Mouse (Mus musculus) heart, embryonic 11.5 days (tissue): ENCODE results near the gene Kif5c. TPM values are rescaled to one million over a fixed set of nuclear protein-coding genes. Genes with fewer than 3 reads are reported as not detected.

ENCODE experiments used
- ATAC-seq: fragments of 200-750 bp; cut with Nextera tagmentation; replicated peaks from 2 replicates; pipeline ENCODE4 v1.8.0; 2017; ENCODE audit warnings: moderate library complexity; ENCODE audit not compliant: insufficient number of reproducible peaks, low FRiP score, low TSS enrichment
- H3K27ac ChIP-seq: fragments of 300-500 bp; sonication (generic); 2 replicates; pipeline ENCODE4 v1.5.1; 2014; ENCODE audit warnings: mild to moderate bottlenecking, low read depth, low read length
- H3K27me3 ChIP-seq: fragments of 300-500 bp; sonication (generic); 2 replicates; pipeline ENCODE4 v1.6.1; 2014; ENCODE audit warnings: mild to moderate bottlenecking, low read length, mixed read lengths; ENCODE audit not compliant: control insufficient read depth, insufficient read depth
- H3K36me3 ChIP-seq: fragments of 300-500 bp; sonication (generic); 2 replicates; pipeline ENCODE4 v1.6.1; 2014; ENCODE audit warnings: mild to moderate bottlenecking, low read length, moderate library complexity, mixed read lengths; ENCODE audit not compliant: control insufficient read depth, insufficient read depth
- H3K4me1 ChIP-seq: fragments of 300-500 bp; sonication (generic); 2 replicates; pipeline ENCODE4 v1.6.1; 2014; ENCODE audit warnings: low read length; ENCODE audit not compliant: control insufficient read depth, insufficient read depth
- H3K4me2 ChIP-seq: fragments of 300-500 bp; sonication (generic); 2 replicates; pipeline ENCODE4 v1.6.1; 2014; ENCODE audit warnings: mild to moderate bottlenecking, moderate library complexity
- H3K4me3 ChIP-seq: fragments of 300-500 bp; sonication (generic); 2 replicates; pipeline ENCODE4 v1.5.1; 2014; ENCODE audit warnings: low read depth, low read length
- H3K9ac ChIP-seq: fragments of 300-500 bp; sonication (generic); 2 replicates; pipeline ENCODE4 v1.6.1; 2014; ENCODE audit warnings: mild to moderate bottlenecking, low read depth, low read length, moderate library complexity
- H3K9me3 ChIP-seq: fragments of 300-500 bp; sonication (generic); replicated peaks from 2 replicates; pipeline ENCODE4 v1.6.1; 2016; ENCODE audit warnings: low read length; ENCODE audit not compliant: control insufficient read depth
- WGBS: fragments of 180-500 bp; shearing (Covaris S2); extraction: QIAGEN DNeasy Blood & Tissue Kit; methylation state at CpG from one replicate; pipeline ENCODE4 v1.1.7; 2014; ENCODE audit not compliant: insufficient replicate concordance; 5-methylcytosine and 5-hydroxymethylcytosine counted together
- polyA plus RNA-seq: library from polyadenylated mRNA; unstranded; fragments of >200 nt; fragmentation: Nextera tagmentation; extraction: Ambion mirVana; gene quantifications from 2 replicates; pipeline ENCODE4 v1.2.1, GENCODE M21; 2014

The Kif5c gene
- polyA plus RNA-seq, 1 experiment from 2014 or later, result 1.3 TPM

DNA sequence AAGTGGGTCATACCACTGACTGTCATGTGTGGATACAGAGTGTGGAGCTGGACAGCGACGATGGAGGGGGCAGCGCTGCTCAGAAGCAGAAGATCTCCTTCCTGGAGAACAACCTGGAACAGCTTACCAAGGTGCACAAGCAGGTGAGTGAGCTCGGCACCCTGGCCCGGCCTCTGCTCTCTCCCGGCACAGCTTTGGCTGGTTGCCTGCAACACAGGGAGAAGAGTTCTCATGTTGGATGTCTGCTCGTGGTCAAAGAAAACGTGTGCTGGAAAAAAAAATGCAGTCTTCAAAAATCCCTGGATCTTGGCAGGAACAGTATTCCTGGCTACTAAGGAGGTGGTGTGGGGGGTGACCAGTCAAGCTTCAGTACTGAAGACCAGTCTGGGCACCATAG, 133.1 kb downstream of the Kif5c start:
- ATAC-seq, result no peak
- no peaks in the 10 kb centered on the region for H3K9me3 ChIP-seq
- no peaks in the 10 kb centered on the region for H3K36me3 ChIP-seq
- no peak overlapping the region for H3K9ac ChIP-seq
- no peak overlapping the region for H3K4me2 ChIP-seq
- no peak overlapping the region for H3K4me3 ChIP-seq
- H3K27ac ChIP-seq, result no peak overlapping the region
- H3K4me1 ChIP-seq, result peaks cover 10% of the 10 kb centered on the region; the same call in 1 of the 2 replicates
- 85% methylated on average over 8 of the region's 8 CpGs for WGBS
- H3K27me3 ChIP-seq, result no peaks in the 10 kb centered on the region

DNA sequence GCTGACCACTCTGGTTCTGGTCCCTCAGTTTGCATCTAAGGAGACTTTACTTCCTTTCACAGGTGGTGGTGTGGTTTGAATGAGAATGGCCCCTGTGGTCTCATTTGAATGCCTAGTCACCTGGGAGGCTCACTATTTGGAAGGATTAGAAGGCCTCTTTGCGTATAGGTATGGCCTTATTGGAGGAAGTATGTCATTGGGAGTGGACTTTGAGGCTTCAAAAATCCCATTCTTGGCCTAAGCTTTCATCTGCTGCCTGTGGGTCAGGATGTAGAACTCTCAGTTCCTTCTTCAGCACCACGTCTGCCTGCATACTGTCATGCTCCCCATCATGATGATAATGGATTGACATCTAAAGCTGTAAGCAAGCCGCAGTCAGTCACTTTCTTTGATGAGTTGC, 134.0 kb downstream of the Kif5c start:
- Histone ChIP-seq H3K9ac (no peak overlapping the region), H3K9me3 (no peaks in the 10 kb centered on the region), H3K4me3 (no peak overlapping the region), H3K27me3 (no peaks in the 10 kb centered on the region), H3K4me2 (no peak overlapping the region), H3K36me3 (no peaks in the 10 kb centered on the region), H3K4me1 (peaks cover 10% of the 10 kb centered on the region; the same call in 1 of the 2 replicates), H3K27ac (no peak overlapping the region)
- 77% methylated on average over 3 of the region's 3 CpGs for WGBS
- no peak for ATAC-seq

DNA sequence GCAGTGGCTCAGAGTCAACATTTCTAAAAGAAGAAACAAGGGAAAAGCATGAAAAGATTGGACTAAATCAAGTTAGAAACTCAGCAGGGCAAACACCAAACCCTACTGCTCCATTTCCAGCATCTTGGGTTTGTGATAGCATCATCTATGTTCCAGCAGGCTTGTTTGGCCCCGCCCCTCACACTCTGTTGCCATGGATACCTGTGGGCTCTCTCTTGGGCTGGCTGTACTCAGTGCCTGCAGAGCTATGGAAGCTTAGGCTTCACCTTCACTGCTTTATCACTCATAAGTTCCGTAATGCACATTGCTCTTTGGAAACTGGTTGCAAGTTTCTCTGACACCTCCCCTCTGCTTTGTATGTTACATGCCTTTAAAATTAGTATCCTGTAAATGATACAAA, 136.0 kb downstream of the Kif5c start:
- 54% methylated on average over 2 of the region's 2 CpGs for WGBS

DNA sequence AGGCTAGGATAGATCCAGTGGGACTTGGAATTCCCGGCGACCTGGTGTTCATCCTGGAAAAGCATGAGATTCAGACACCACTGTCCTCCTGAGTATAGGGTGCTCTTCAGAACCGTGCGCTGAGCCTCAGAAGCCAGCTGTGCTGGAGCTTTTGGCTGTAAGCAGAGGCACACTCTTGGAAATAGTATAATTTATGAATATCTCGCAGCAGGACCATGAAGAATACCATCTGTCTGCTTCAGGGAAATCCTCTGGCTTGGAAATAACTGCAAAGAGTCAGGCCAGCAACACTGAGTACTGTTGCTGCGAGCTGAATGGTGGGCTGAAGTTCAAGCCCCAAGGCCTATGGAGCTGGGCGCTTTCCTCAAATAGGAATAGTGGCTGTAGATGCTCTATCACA, 138.5 kb downstream of the Kif5c start:
- Histone ChIP-seq H3K4me1 (no peaks in the 10 kb centered on the region), H3K9me3 (no peaks in the 10 kb centered on the region), H3K4me3 (no peak overlapping the region), H3K4me2 (no peak overlapping the region), H3K9ac (no peak overlapping the region), H3K27me3 (no peaks in the 10 kb centered on the region), H3K36me3 (no peaks in the 10 kb centered on the region), H3K27ac (no peak overlapping the region)
- WGBS, result 83% methylated on average over 7 of the region's 7 CpGs
- ATAC-seq, result no peak

More for the DNA sequence above, 136.0 kb downstream of the Kif5c start:
- Histone ChIP-seq H3K4me3 (no peak overlapping the region), H3K27me3 (no peaks in the 10 kb centered on the region), H3K27ac (no peak overlapping the region), H3K36me3 (no peaks in the 10 kb centered on the region), H3K4me1 (peaks cover 5% of the 10 kb centered on the region; the same call in 1 of the 2 replicates), H3K9me3 (no peaks in the 10 kb centered on the region), H3K4me2 (no peak overlapping the region), H3K9ac (no peak overlapping the region)
- ATAC-seq, result no peak

DNA sequence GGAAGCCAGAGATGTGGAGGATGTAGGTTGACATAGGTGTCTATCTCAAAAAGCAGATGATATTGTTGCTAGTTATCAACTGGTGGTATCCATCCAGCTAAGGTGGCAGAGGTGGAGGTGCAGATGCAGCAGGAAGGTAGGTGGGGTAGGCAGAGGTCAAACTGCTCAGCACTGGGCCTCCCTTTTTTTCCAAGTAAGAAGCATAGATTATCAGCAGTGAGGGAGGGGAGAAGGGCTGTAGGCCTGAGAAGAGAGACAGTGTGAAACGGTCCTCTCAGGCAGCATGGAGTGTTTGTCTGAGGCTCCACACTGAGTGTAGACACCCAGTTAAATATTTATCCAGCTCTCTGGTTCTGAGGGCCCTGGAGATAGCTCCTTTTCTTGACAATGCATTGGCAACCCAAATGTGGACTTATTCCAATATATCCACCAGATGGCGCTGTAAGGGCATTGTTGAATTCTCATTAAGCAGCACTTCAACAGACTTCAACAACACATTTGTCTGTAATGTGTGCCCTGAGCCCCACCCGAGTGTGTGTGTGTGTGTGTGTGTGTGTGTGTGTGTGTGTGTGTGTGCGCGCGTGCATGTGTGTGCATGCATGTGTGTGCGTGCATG, 145.3 kb downstream of the Kif5c start:
- no peak overlapping the region for H3K9ac ChIP-seq
- H3K4me2 ChIP-seq, result no peak overlapping the region
- ATAC-seq, result no peak; the same call in 1 of the 2 replicates
- no peaks in the 10 kb centered on the region for H3K27me3 ChIP-seq
- H3K27ac ChIP-seq, result no peak overlapping the region
- H3K36me3 ChIP-seq, result no peaks in the 10 kb centered on the region
- H3K4me3 ChIP-seq, result no peak overlapping the region
- H3K9me3 ChIP-seq, result no peaks in the 10 kb centered on the region
- 45% methylated on average over 7 of the region's 7 CpGs for WGBS
- no peaks in the 10 kb centered on the region for H3K4me1 ChIP-seq

DNA sequence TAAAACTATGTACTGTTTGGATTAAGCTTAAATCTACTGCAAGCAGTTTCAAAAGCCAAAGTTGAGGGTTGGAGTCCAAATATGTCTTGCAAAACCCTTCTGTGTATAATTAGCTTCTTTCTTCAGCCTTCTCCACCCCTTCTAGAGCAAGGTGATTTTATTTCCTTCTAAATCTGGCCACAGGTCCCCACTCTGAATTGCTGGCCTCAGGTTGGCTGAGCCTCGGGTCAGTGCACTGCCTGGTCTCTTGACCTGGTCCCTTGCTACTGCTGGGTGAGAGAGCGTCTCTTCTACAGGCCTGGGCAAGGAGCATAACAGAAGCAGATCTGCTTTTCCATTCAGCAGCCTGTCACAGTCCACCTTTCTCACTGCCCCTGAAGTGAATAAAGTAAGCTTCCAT, 149.8 kb downstream of the Kif5c start:
- no peak for ATAC-seq
- Histone ChIP-seq H3K4me2 (no peak overlapping the region), H3K9ac (no peak overlapping the region), H3K27ac (no peak overlapping the region), H3K9me3 (no peaks in the 10 kb centered on the region), H3K27me3 (no peaks in the 10 kb centered on the region), H3K36me3 (no peaks in the 10 kb centered on the region), H3K4me3 (no peak overlapping the region), H3K4me1 (no peaks in the 10 kb centered on the region)
- WGBS, result 83% methylated on average over 2 of the region's 2 CpGs

DNA sequence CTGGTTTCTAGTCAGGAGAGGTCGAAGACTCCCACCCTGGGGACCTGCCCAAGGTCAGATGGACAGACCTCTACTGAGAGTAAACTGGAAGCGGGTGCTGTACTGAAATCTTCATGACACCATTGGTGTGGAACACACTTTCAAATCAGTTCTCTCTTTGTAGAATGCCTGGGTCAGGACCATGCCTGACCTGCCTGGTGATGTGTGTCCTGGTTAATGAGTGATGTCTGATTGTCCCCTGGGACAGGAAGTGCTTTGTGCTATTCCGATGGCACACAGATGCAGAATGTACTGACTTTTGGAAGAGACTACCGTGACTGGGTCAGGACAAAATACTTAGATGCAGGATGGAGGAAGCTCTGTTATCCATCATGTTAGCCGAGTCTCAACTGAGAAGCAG, 151.3 kb downstream of the Kif5c start:
- Histone ChIP-seq H3K27ac (no peak overlapping the region), H3K4me3 (no peak overlapping the region), H3K9me3 (no peaks in the 10 kb centered on the region), H3K36me3 (no peaks in the 10 kb centered on the region), H3K27me3 (no peaks in the 10 kb centered on the region), H3K9ac (no peak overlapping the region), H3K4me2 (no peak overlapping the region), H3K4me1 (no peaks in the 10 kb centered on the region)
- 78% methylated on average over 5 of the region's 5 CpGs for WGBS
- ATAC-seq, result no peak

DNA sequence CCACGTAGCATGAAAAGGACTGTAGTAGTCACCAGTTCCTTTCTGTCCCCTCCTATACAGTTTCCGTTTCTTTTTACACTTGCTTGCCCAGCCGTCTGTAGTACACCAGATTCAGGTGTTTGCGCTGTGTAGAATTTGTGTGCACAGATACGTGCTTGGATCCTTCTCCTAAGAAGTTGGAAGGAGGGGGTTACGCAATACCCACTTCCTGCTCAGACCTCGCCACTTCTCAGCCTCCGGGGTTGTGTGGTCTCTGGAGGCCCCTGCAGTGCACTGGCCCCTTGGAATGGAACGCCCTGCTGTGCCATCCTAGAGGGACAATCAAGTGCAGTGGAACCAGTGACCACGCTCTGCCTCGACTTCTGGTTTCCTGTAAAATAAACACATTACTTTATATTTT, 152.1 kb downstream of the Kif5c start:
- no peak overlapping the region for H3K27ac ChIP-seq
- no peak overlapping the region for H3K9ac ChIP-seq
- WGBS, result 60% methylated on average over 11 of the region's 11 CpGs
- H3K27me3 ChIP-seq, result no peaks in the 10 kb centered on the region
- no peak overlapping the region for H3K4me2 ChIP-seq
- no peaks in the 10 kb centered on the region for H3K36me3 ChIP-seq
- H3K9me3 ChIP-seq, result no peaks in the 10 kb centered on the region
- no peak for ATAC-seq
- H3K4me1 ChIP-seq, result no peaks in the 10 kb centered on the region
- no peak overlapping the region for H3K4me3 ChIP-seq

DNA sequence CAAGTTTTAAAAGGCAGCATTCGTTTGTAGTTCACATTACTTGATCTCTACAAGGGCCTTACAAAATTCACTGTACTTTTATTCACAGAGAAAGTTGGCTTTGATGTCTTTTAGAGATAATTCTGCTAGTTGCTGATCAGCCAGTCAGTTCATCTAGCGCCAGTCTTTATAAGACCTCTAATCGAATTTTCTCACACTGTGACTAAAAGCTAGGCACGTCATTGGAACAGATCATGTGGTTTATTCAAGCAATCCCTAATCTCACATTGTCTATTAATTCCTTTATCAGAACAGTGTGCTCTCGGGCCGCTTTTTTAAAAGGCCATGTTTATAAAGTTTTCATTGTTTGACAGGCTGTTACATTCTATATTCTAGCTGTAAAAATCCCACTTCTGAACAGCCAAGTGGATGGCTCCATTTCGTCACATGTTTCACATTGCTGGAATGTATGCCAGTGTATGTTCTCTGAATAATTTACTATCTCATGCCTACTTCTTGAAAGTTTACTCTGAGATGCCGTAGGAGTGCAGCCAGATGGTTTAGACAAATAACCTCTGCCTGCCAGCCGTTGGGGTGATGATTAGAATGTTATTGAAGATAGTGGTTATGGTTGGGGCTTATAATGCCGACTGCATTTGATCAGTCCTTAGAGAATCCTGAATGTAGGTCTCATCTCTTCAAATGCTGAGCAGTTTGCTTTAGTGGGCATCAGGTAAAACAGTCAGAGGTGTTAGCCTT, 154.3 kb downstream of the Kif5c start:
- H3K9me3 ChIP-seq, result no peaks in the 10 kb centered on the region
- no peak overlapping the region for H3K4me2 ChIP-seq
- 70% methylated on average over 10 of the region's 10 CpGs for WGBS
- ATAC-seq, result no peak
- H3K36me3 ChIP-seq, result no peaks in the 10 kb centered on the region
- no peak overlapping the region for H3K9ac ChIP-seq
- H3K27me3 ChIP-seq, result no peaks in the 10 kb centered on the region
- H3K27ac ChIP-seq, result no peak overlapping the region
- H3K4me3 ChIP-seq, result no peak overlapping the region
- peaks cover 12% of the 10 kb centered on the region for H3K4me1 ChIP-seq
